Mouse (Mus musculus) MEL (cell line): ENCODE measurements around the gene Duoxa2. TPM values are rescaled to one million over a fixed set of nuclear protein-coding genes. Genes with fewer than 3 reads are reported as not detected.

ENCODE experiments used
- DNase-seq: peaks from one replicate; pipeline ENCODE4 v3.0.0; 2011; ENCODE audit warnings: low read depth, low spot score
- H3K27ac ChIP-seq: 2 replicates; pipeline ENCODE4 v1.5.1; 2012; ENCODE audit warnings: low read depth, mild to moderate bottlenecking, control low read depth, low read length, moderate library complexity; ENCODE audit not compliant: control insufficient read depth
- H3K27me3 ChIP-seq, 2 experiments: fragments of 150-350 bp in 1 of 2; sonication (generic) in 1 of 2; 2 replicates each; pipeline ENCODE4 v1.6.1; 2012; ENCODE audit warnings: low read length in 2 of 2, mild to moderate bottlenecking in 2 of 2, improper control_type of control experiment in 1 of 2, moderate library complexity in 1 of 2; ENCODE audit not compliant: insufficient read depth in 2 of 2, control insufficient read depth in 1 of 2
- H3K36me3 ChIP-seq, 2 experiments: 2 replicates each; pipeline ENCODE4 v1.6.1; 2012 to 2014; ENCODE audit warnings: low read length in 2 of 2, improper control_type of control experiment in 1 of 2, inconsistent platforms in 1 of 2, mild to moderate bottlenecking in 1 of 2; ENCODE audit not compliant: insufficient read depth in 2 of 2, control insufficient read depth in 1 of 2
- H3K4me1 ChIP-seq, 2 experiments: fragments of 150-350 bp in 1 of 2; sonication (generic) in 1 of 2; 2 replicates each; pipeline ENCODE4 v1.6.1; 2012; ENCODE audit warnings: low read length in 2 of 2, improper control_type of control experiment in 1 of 2, mild to moderate bottlenecking in 1 of 2; ENCODE audit not compliant: insufficient read depth in 2 of 2, control insufficient read depth in 1 of 2
- H3K4me3 ChIP-seq, 2 experiments: fragments of 150-350 bp in 1 of 2; sonication (generic) in 1 of 2; 2 replicates each; pipeline ENCODE4 v1.5.1; 2012; ENCODE audit warnings: low read depth in 2 of 2, low read length in 2 of 2, mild to moderate bottlenecking in 2 of 2, moderate library complexity in 2 of 2, control low read depth in 1 of 2, improper control_type of control experiment in 1 of 2; ENCODE audit not compliant: control insufficient read depth in 1 of 2, insufficient read depth in 1 of 2
- H3K79me2 ChIP-seq: 2 replicates; pipeline ENCODE4 v1.6.1; 2012; ENCODE audit warnings: mild to moderate bottlenecking, low read length, moderate library complexity; ENCODE audit not compliant: control insufficient read depth, poor library complexity, insufficient read depth
- H3K9ac ChIP-seq: 2 replicates; pipeline ENCODE4 v1.6.1; 2012; ENCODE audit warnings: low read depth, mild to moderate bottlenecking, control low read depth, low read length, moderate library complexity; ENCODE audit not compliant: control insufficient read depth, poor library complexity, severe bottlenecking
- H3K9me3 ChIP-seq: fragments of 150-350 bp; sonication (generic); replicated peaks from 2 replicates; pipeline ENCODE4 v1.6.1; 2012; ENCODE audit warnings: mild to moderate bottlenecking, low read length, improper control_type of control experiment, moderate library complexity; ENCODE audit not compliant: insufficient read depth
- BHLHE40 ChIP-seq: IDR thresholded peaks from 2 replicates; pipeline ENCODE4 v1.6.1; 2012; ENCODE audit warnings: low read depth, mild to moderate bottlenecking, inconsistent platforms, low read length, improper control_type of control experiment, borderline replicate concordance
- CTCF ChIP-seq, 3 experiments: IDR thresholded peaks in 2 of 3; conservative IDR thresholded peaks in 1 of 3; 2 replicates each; pipeline ENCODE4 v1.5.1; 2011 to 2012; ENCODE audit warnings: low read length in 3 of 3, low read depth in 2 of 3, mild to moderate bottlenecking in 2 of 3, improper control_type of control experiment in 1 of 3, inconsistent platforms in 1 of 3, mixed read lengths in 1 of 3, moderate library complexity in 1 of 3; ENCODE audit not compliant: control insufficient read depth in 1 of 3, insufficient read depth in 1 of 3, poor library complexity in 1 of 3, severe bottlenecking in 1 of 3
- ELF1 ChIP-seq: IDR thresholded peaks from 2 replicates; pipeline ENCODE4 v1.6.1; 2014; ENCODE audit warnings: low read depth, mild to moderate bottlenecking, inconsistent platforms, low read length, improper control_type of control experiment, moderate library complexity
- EP300 ChIP-seq, 2 experiments: IDR thresholded peaks; 2 replicates each; pipeline ENCODE4 v1.6.1; 2011; ENCODE audit warnings: improper control_type of control experiment in 2 of 2, low read length in 2 of 2, low read depth in 1 of 2, mild to moderate bottlenecking in 1 of 2
- KAT2A ChIP-seq: conservative IDR thresholded peaks from 2 replicates; pipeline ENCODE4 v1.6.1; 2012; ENCODE audit warnings: low read depth, low read length, improper control_type of control experiment, inconsistent platforms
- MAFK ChIP-seq: IDR thresholded peaks from 2 replicates; pipeline ENCODE4 v1.6.1; 2011; ENCODE audit warnings: low read depth, mild to moderate bottlenecking, low read length, improper control_type of control experiment, borderline replicate concordance
- MYC ChIP-seq: IDR thresholded peaks from 2 replicates; pipeline ENCODE4 v1.6.1; 2011; ENCODE audit warnings: low read depth, mild to moderate bottlenecking, low read length, improper control_type of control experiment, moderate library complexity
- NELFE ChIP-seq: IDR thresholded peaks from 2 replicates; pipeline ENCODE4 v1.6.1; 2011; ENCODE audit warnings: low read depth, low read length, improper control_type of control experiment
- POLR2A ChIP-seq, 2 experiments: IDR thresholded peaks; 2 replicates each; pipeline ENCODE4 v1.6.1; 2011 to 2012; ENCODE audit warnings: low read length in 2 of 2, mild to moderate bottlenecking in 2 of 2, control low read depth in 1 of 2, improper control_type of control experiment in 1 of 2, low read depth in 1 of 2, moderate library complexity in 1 of 2; ENCODE audit not compliant: control insufficient read depth in 1 of 2, insufficient read depth in 1 of 2, poor library complexity in 1 of 2
- POLR2AphosphoS2 ChIP-seq: IDR thresholded peaks from 2 replicates; pipeline ENCODE4 v1.6.1; 2011; ENCODE audit warnings: low read length, improper control_type of control experiment
- RAD21 ChIP-seq: IDR thresholded peaks from 2 replicates; pipeline ENCODE4 v1.6.1; 2011; ENCODE audit warnings: mild to moderate bottlenecking, low read depth, low read length, improper control_type of control experiment
- SMC3 ChIP-seq: IDR thresholded peaks from 2 replicates; pipeline ENCODE4 v1.6.1; 2011; ENCODE audit warnings: low read depth, low read length, improper control_type of control experiment
- TBP ChIP-seq: IDR thresholded peaks from 2 replicates; pipeline ENCODE4 v1.8.0; 2011; ENCODE audit warnings: low read depth, low read length, improper control_type of control experiment
- UBTF ChIP-seq: IDR thresholded peaks from 2 replicates; pipeline ENCODE4 v1.6.1; 2012; ENCODE audit warnings: low read depth, mild to moderate bottlenecking, inconsistent platforms, low read length, improper control_type of control experiment, moderate library complexity, borderline replicate concordance; ENCODE audit not compliant: insufficient read depth
- USF1 ChIP-seq: IDR thresholded peaks from 2 replicates; pipeline ENCODE4 v1.6.1; 2014; ENCODE audit warnings: low read depth, mild to moderate bottlenecking, inconsistent platforms, low read length, improper control_type of control experiment, moderate library complexity
- USF2 ChIP-seq, 2 experiments: IDR thresholded peaks; 2 replicates each; pipeline ENCODE4 v1.6.1; 2011 to 2012; ENCODE audit warnings: improper control_type of control experiment in 2 of 2, low read length in 2 of 2, borderline replicate concordance in 1 of 2, inconsistent platforms in 1 of 2, low read depth in 1 of 2, mild to moderate bottlenecking in 1 of 2; ENCODE audit not compliant: insufficient read depth in 1 of 2
- ZC3H11A ChIP-seq: IDR thresholded peaks from 2 replicates; pipeline ENCODE4 v1.6.1; 2012; ENCODE audit warnings: low read depth, mild to moderate bottlenecking, inconsistent platforms, low read length, improper control_type of control experiment
- ZMIZ1 ChIP-seq: IDR thresholded peaks from 2 replicates; pipeline ENCODE4 v1.6.1; 2012; ENCODE audit warnings: low read depth, mild to moderate bottlenecking, inconsistent platforms, low read length, improper control_type of control experiment, moderate library complexity
- polyA plus RNA-seq, 2 experiments: library from polyadenylated mRNA; stranded (reverse) in 1 of 2; unstranded in 1 of 2; fragments of >175 nt in 1 of 2; fragments of >200 nt in 1 of 2; gene quantifications; 2 replicates each; pipeline versions ENCODE4 v1.2.1 to v1.2.4; 2012; ENCODE audit warnings: low replicate concordance in 2 of 2, low read depth in 1 of 2; ENCODE audit not compliant: insufficient read length in 2 of 2, insufficient read depth in 1 of 2, missing spikeins in 1 of 2
- total RNA-seq: library from RNA; depleted of rRNA; stranded (reverse); fragments of 300-350 nt; gene quantifications from 2 replicates; pipeline ENCODE4 v1.2.3, GENCODE M21; 2012

Gene Duoxa2
- total and polyA plus RNA-seq, 3 experiments = not detected

DNA sequence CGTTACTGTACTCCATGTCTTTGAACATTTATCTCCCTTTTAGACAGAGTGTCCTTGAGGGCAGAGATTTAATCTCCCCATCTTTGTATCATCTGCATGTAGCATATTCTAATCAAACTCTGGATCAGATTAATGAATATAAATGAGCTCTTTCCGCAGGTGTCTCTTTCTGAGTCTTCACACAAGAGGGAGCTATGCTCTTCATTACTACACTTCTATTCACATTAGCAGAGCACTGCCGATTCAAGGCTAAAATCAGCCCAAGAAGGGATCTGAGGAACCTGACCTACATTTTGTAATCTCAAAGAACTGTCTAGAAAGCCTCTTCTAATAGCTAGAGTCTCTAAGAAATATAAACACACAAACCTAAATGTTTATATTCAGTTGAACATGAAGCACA lies 10.9 kb downstream of the Duoxa2 start:
- H3K27me3 ChIP-seq = peaks cover 0 to 5% of the 10 kb centered on the region in 2 experiments; a peak in 2 of 4 replicates

DNA sequence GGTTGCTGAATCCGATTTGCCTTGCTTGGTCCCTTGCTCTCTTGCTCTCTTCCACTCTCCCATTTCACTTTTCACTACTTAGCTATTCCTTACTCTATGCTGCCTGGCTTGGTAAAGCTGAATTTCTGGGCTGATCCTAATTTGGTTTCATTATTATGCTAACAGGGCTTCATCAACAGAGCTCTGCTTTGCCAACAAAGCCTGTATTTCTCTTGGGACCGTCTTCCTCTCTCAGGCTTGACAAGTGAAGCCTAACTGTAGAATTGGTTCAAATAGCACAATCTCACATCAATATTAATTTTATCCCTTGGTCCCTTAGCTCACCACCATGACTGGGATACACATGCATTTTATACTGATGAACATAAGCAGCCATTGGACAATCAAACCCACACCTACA lies 12.9 kb downstream of the Duoxa2 start:
- DNase-seq = no peak
- H3K9me3 ChIP-seq = no peaks in the 10 kb centered on the region; the same call in 1 of the 2 replicates
- no peaks in the 10 kb centered on the region for H3K79me2 ChIP-seq
- H3K4me3 ChIP-seq = no peak overlapping the region
- no peak overlapping the region for H3K27ac ChIP-seq
- peaks cover 0 to 5% of the 10 kb centered on the region in 2 experiments; a peak in 2 of 4 replicates for H3K27me3 ChIP-seq
- no peak overlapping the region for H3K9ac ChIP-seq
- H3K36me3 ChIP-seq = no peaks in the 10 kb centered on the region
- TF ChIP-seq UBTF (no peak), ZMIZ1 (no peak), MYC (no peak), EP300 (IDR thresholded peaks at IDR 0.05; ENCODE audit: low read depth in 1 of 2, low read length in 2 of 2) (no peak), ELF1 (no peak), NELFE (no peak), KAT2A (no peak), TBP (no peak), POLR2A (IDR thresholded peaks at IDR 0.05; ENCODE audit: control insufficient read depth in 1 of 2, insufficient read depth in 1 of 2, low read depth in 1 of 2, low read length in 2 of 2, poor library complexity in 1 of 2) (no peak), MAFK (no peak), POLR2AphosphoS2 (no peak), BHLHE40 (no peak), USF1 (no peak), ZC3H11A (no peak), USF2 (IDR thresholded peaks at IDR 0.05; ENCODE audit: borderline replicate concordance in 1 of 2, insufficient read depth in 1 of 2, low read depth in 1 of 2, low read length in 2 of 2) (no peak)
- 0 out of 4 replicates have a peak, but pooled peaks cover 0 to 2% of the 10 kb centered on the region in 2 experiments for H3K4me1 ChIP-seq

More for the DNA sequence above, 10.9 kb downstream of the Duoxa2 start:
- Histone ChIP-seq H3K36me3 (no peaks in the 10 kb centered on the region), H3K4me1 (0 out of 4 replicates have a peak, but pooled peaks cover 0 to 2% of the 10 kb centered on the region in 2 experiments), H3K4me3 (no peak overlapping the region), H3K9ac (no peak overlapping the region), H3K9me3 (no peaks in the 10 kb centered on the region; the same call in 1 of the 2 replicates), H3K79me2 (no peaks in the 10 kb centered on the region), H3K27ac (no peak overlapping the region)
- DNase-seq = no peak
- TF ChIP-seq SMC3 = peak; percentile 42
- peak in 1 of 3 experiments; percentile 36; a peak in 2 of 6 replicates for TF ChIP-seq CTCF (IDR thresholded peaks at IDR 0.05 in 2 of 3, conservative IDR thresholded peaks at IDR 0.05 in 1 of 3; ENCODE audit: control insufficient read depth in 1 of 3, insufficient read depth in 1 of 3, low read depth in 2 of 3, low read length in 3 of 3, poor library complexity in 1 of 3, severe bottlenecking in 1 of 3)
- TF ChIP-seq ELF1 = no peak
- TF ChIP-seq RAD21 = peak; percentile 24
